Mouse (Mus musculus) T-helper 17 cell (primary cell): Measurements from ENCODE around the gene Flt1.
"Not testable (repeated sequence)": the region's sequence is repeated elsewhere in the genome, so short reads cannot be mapped to it uniquely, and the experiment has no call there.

Experiments used
- in situ Hi-C, 2 experiments: fragments of 300-600 bp; cut with MboI, MseI; formaldehyde crosslinking; loops; 1 replicate in 1 of 2; 2 replicates in 1 of 2; pipeline ENCODE4 v1.15.1; 2025; ENCODE audit warnings: high pct_unique_total_duplicates in 2 of 2

Gene Flt1

DNA sequence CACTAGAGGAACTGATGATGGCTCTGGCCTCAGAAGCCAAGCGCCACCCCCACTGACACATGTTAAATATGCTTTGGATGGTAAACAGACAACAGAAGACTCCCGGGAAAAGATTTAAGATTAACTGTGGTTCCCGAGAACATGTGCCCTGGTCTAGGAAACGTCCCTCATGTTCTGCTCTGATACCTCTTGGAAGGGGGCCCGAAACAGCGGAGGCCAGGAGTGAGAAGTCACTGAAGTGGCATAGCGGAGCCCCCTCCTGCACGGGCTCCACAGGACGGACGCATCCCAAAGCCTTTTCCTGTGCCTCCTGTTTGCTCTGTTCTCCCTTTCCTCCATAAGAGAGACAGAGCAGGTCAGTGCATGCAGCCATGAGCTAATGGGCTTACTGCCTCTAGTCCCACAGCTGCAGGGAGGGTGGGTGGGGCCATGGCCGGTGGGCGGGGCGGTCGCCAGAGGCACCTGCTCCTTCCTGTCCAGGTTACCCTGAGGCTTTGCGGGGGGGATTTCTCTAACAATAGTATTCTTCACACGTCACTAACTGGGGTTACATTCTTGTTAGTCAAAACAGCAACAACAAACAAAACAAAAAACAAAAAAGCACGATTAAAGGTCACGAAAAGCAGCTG is 162.2 kb downstream of the Flt1 start:
- in situ Hi-C loops: no loop called here

DNA sequence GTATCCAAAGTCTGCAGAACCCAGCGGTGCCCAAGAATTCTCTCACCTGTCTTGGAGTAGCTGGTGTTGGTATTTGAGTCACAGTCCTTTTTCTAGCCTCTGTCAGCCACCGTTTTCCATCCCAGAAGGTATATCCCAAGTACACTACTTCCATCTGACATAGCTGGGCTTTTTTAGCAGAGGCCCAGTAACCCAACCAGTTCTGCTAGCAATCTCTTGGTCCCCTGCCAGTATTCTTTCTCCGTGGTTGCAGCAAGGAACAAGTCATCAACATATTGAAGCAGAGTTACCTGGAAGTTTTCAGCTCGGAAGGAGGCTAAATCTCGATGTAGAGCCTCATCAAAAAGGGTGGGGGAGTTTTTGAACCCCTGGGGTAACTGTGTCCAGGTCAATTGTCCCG is 168.2 kb downstream of the Flt1 start:
- in situ Hi-C loops: not testable (repeated sequence)

DNA sequence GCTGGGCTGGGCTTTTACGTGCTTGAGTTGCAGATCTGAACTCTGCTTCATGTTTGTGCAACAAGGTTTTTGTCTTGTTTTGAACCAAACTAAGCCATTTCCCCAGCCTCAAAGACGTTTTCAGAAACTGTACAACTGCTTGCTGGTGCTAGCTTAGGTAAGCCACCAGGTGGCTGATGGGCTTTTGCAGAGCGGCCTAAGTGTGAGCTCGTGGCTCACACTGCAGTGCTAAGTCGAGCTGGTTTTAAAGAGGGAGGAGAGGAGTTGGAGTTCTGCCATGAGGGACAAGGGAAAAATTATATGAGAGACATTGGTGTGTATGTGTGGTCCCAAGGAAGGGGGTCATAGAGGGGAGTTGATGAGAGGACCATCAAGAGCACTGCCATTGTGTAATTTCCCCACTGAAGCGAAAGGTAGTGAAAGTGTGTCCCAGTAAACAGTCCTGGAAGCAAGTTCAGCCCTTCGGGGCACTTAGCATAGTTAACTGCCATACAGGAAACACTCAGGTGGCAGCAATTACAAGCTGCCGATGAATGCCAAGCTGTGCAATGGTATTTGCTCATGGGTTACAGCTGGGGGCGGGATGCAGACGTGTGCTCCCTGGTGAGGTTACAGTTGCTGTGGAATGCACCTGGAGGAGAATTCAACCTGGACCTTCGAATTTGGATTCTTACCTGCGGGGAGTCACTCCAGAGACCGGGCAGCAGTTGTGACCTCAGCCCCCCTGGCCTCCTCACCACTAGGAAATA is 173.8 kb downstream of the Flt1 start:
- in situ Hi-C loops: no loop called here

DNA sequence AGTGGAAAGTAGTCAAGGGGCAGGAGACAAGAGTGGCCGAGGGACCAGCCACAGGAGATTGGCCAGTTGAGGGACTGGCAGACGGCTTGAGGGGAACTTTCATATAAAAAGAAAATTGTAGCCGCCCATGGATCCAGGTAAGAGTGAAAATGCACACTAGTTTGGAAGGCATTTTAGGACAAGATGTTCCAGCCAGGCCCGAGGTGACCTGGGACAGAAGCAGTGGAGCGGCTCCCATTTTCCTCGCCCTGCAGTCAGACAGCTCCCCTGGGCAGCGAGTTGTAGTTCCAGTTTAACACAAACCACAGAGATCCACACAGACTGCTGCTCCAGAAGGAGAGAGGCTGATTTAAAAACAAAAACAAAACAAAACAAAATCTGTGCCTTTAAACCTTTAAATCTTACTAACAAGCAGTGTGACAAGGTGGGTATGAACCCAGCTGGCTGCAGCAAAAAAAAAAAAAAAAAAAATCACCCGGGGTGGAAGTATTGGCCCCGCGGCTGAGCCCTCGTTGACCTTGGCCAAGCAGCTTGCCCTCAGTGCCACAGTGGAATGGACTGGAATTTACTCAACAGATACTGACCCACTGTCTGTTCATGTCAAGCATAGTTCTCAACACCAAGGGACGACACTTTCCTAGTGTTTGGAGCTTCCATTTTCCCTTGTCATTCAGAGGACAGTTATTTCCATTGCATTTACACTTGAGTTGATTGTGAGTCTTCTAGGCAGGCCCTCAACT is 176.6 kb downstream of the Flt1 start:
- in situ Hi-C loops: no loop called here

DNA sequence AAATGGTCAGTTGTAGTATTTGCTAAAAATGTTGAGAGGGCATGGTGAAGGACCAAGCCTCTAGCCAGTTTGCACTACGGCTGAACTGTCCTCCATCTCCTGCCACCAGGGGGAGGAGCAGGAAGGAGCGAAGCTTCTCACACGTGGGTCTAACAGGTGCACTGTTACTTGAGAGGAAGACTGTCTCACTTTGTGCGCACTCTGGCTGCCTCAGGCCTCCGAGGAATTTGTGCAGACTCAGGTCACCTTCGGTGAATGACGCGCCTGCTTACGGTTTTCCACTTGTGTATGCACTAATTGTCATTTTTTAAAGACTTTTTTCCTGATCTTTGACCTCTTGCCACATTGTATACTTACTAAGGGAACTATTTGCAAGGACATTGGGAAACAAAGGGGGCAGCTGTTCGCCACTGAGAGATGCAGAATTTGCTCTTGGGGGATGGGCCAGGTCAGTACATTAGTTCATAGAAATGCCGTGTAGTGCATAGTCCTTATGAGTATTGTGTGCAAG is 180.0 kb downstream of the Flt1 start:
- in situ Hi-C loops: no loop called here

DNA sequence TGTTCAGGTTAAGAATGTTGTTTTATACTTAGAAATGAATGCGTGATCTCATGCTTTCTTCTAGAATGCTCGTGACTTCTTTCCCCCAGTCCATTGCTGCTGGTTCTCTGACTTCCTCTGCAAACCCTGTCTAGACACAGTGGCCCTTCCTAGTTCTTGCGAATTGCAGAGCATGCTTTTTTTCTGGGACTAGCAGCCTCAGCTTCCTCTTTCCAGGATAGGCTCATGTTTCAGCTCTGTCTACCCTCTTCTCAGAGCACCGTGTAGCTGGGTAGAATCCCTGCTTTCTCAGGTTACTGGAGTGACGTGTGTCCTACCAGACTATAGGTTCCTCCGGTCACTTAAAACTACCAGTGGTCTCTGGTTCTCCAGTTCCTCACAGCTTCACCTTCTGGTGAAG is 183.5 kb downstream of the Flt1 start:
- in situ Hi-C loops: no loop called here

DNA sequence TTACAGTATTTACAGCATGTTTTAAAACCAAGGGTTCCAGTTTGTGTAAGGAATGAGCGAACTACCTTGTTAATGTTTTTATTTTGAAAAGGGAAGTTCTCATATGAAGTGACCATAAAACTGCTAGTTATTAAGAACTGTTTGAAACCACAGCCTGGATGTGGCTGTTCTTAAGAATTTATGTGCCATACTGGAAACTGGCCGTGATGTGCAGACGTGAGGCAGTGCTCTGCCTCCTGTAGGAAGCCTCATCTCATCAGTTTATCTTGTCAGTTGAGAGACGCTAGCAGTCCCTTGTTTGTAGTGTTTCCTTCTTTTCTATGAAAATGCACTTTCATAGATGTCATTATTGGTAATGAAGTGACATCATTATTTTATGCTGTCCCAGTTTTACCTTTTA is 186.0 kb downstream of the Flt1 start:
- in situ Hi-C loops: no loop called here

DNA sequence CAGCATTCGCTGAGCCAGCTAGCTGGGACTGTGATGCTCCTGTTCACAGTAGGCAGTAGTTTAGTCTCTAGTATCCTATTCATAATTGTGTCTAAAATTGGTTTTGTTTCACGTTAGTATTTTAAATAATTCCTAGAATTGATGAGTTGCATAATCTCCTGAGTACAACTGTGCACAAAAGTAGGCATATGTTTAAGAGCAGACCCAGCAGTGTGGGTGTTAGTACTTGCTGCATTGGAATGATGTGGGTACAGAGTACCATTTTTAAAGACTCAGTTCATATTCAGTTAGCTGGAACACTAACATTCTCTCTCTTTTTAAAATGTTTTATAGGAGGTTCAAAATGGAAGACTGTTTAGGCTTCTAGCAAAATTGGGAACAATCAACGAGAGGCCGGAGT is 186.4 kb downstream of the Flt1 start:
- in situ Hi-C loops: no loop called here

DNA sequence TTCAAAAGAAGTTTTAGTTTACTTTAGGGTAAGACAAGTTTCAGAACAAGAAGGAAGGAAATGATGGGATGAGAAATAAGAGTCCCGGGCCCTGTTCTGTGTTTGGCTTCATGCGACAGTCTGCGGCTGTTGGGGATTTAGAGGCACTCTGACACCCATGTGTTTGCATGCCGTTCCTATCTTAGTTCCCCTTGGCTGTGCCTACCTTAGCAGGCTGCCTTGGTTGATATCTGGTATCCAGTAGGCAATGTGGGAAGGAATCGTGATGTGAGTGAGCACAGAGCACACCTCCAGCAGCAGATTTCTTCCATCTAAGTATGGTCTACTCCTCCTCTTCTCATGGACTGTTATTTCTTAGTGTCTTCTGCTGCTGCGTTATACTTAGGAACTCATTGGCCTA is 193.8 kb downstream of the Flt1 start:
- in situ Hi-C loops: no loop called here

DNA sequence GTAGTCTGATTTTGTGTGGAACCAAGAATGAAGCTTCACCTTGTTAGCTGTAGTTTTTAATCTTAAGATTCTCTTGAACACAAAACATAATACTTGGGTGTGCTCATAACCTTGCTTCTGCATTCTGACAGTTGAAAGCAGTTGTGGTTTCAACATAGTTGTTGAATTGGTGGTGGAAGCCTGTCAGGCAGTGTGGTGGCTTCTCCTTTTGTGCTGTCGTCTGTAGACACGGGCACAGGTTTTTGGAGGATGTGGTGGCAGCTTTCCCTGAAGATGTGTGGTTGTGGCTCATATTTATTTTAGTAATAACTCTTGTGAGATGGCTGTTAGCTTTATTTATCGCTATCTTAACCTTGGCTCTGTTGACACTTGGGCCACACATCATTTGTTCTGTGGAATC is 198.0 kb downstream of the Flt1 start:
- in situ Hi-C loops: no loop called here

DNA sequence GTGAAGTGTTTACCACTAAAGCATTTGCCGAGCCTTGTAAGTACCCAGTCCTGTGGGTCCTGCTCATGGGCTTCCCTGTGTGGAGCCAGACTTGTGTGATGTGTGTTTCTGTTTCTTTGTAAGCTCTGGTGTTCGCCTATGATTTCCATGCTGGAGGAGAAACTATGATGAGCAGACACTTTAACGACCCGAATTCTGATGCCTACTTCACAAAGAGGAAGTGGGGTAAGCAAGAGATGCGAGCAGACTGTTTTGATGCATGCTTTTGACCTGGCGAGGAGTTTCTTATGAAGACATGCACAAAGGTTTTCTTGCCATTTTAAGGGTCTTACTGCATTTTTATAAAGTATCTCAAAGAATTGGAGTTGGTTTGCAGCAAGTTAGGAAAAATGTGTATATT is 198.8 kb downstream of the Flt1 start:
- in situ Hi-C loops: no loop called here
